Mouse (Mus musculus) E14TG2a.4 (cell line): ENCODE data around the gene Sufu.
A peak's percentile ranks its signal among the peaks of the same experiment; 100 is the strongest.

ENCODE experiments used
- H3K27me3 ChIP-seq: 2 replicates; pipeline ENCODE4 v1.6.1; 2014; ENCODE audit warnings: low read length, control low read depth; ENCODE audit not compliant: insufficient read depth
- H3K36me3 ChIP-seq: 2 replicates; pipeline ENCODE4 v1.6.1; 2014; ENCODE audit warnings: low read length, control low read depth; ENCODE audit not compliant: insufficient read depth
- H3K4me1 ChIP-seq: replicated peaks from 2 replicates; pipeline ENCODE4 v1.6.1; 2014; ENCODE audit warnings: low read depth, low read length, control low read depth
- H3K4me3 ChIP-seq: replicated peaks from 2 replicates; pipeline ENCODE4 v1.5.1; 2014; ENCODE audit warnings: mild to moderate bottlenecking, low read length
- H3K9me3 ChIP-seq: 2 replicates; pipeline ENCODE4 v1.6.1; 2014; ENCODE audit warnings: low read length, control low read depth
- CTCF ChIP-seq: conservative IDR thresholded peaks from 2 replicates; pipeline ENCODE4 v1.5.1; 2014; ENCODE audit warnings: low read length
- NANOG ChIP-seq: IDR thresholded peaks from 2 replicates; pipeline ENCODE4 v1.6.1; 2014; ENCODE audit warnings: borderline replicate concordance, low read length, mixed read lengths
- POU5F1 ChIP-seq: IDR thresholded peaks from 2 replicates; pipeline ENCODE4 v1.6.1; 2014; ENCODE audit warnings: low read length, borderline replicate concordance

The Sufu gene

DNA sequence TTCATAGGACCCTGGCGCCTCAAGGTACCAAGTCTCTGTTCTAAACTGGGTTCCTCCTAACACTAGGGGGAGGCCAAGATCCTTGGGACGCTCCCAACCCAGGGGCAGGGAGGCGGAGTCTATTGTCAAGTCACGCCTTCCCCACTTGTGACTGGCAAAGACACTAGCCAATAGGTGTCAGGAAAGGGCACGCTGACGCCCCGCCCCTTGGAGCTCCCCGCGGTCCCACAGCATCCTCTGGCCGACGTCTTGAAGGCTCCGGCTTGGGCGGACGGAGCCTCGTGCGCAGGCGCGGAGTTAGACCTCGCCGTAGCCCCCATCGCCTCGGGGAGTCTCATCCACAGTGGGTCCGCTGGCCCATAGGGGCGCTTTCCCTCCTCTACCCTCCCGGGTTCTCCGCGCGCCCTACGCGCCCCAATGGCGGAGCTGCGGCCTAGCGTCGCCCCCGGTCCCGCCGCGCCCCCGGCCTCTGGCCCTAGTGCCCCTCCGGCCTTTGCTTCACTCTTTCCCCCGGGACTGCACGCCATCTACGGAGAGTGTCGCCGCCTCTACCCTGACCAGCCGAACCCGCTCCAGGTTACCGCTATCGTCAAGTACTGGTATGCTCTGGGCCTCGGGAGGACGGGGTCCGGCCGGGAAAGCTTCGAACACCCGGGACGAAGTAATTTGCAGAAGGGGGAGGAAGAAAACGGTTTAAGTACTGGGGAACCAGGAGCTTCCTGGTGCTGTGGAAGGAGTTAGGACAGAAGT lies at the start of gene Sufu:
Gene Sufu, plus strand, starts transcription at position 211 of the 750 bp plus-strand sequence.
- TF ChIP-seq CTCF, result peak; percentile 55
- no peak for TF ChIP-seq POU5F1
- TF ChIP-seq NANOG, result no peak

DNA sequence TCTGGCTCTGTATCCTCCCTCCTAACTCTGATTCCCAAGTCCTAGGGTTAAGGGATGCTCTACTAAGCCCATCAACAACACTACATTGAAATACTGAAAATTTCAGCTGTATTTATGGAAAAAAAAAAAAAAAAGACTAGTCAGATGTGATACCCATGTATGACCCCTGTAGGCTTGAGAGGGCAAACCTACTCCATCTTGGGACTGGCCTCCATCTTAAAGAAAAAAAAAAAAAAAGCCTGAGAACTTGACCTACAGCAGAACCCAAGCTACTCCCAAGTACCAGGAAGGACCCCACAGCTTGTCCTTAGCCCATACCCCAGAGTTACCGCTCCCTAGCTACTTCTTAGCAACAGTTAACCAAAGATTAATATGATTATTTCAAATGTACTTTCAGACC lies 49.5 kb upstream of the Sufu start:
- peaks cover 84% of the 10 kb centered on the region for H3K27me3 ChIP-seq
- H3K36me3 ChIP-seq, result no peaks in the 10 kb centered on the region
- TF ChIP-seq POU5F1 (no peak), CTCF (no peak)
- H3K4me1 ChIP-seq, result peaks cover 29% of the 10 kb centered on the region
- H3K9me3 ChIP-seq, result no peaks in the 10 kb centered on the region
- H3K4me3 ChIP-seq, result no peak overlapping the region

More for the DNA sequence above, at the start of gene Sufu:
- H3K9me3 ChIP-seq, result no peaks in the 10 kb centered on the region
- H3K4me3 ChIP-seq, result peak within 1 kb of the TSS; percentile 97
- peaks cover 45% of the 10 kb centered on the region for H3K4me1 ChIP-seq
- peaks cover 20% of the 10 kb centered on the region for H3K27me3 ChIP-seq
- H3K36me3 ChIP-seq, result peaks cover 11% of the 10 kb centered on the region

- Histone ChIP-seq H3K27me3 (peaks cover 86% of the 10 kb centered on the region), H3K4me3 (peak overlapping the region; percentile 86), H3K9me3 (no peaks in the 10 kb centered on the region), H3K36me3 (no peaks in the 10 kb centered on the region), H3K4me1 (peaks cover 29% of the 10 kb centered on the region)
- no peak for TF ChIP-seq POU5F1
- no peak for TF ChIP-seq NANOG
- no peak for TF ChIP-seq CTCF
These were observed 48.6 kb upstream of the Sufu start for GRCm38 (mm10) chr19:46347936-46348668.

- H3K4me3 ChIP-seq, result peak overlapping the region; percentile 86
- H3K9me3 ChIP-seq, result no peaks in the 10 kb centered on the region
- no peak for TF ChIP-seq CTCF
- no peak for TF ChIP-seq POU5F1
- TF ChIP-seq NANOG, result no peak
- no peaks in the 10 kb centered on the region for H3K36me3 ChIP-seq
- peaks cover 78% of the 10 kb centered on the region for H3K27me3 ChIP-seq
- peaks cover 29% of the 10 kb centered on the region for H3K4me1 ChIP-seq
These were observed 47.8 kb upstream of the Sufu start for GRCm38 (mm10) chr19:46348761-46349458.

DNA sequence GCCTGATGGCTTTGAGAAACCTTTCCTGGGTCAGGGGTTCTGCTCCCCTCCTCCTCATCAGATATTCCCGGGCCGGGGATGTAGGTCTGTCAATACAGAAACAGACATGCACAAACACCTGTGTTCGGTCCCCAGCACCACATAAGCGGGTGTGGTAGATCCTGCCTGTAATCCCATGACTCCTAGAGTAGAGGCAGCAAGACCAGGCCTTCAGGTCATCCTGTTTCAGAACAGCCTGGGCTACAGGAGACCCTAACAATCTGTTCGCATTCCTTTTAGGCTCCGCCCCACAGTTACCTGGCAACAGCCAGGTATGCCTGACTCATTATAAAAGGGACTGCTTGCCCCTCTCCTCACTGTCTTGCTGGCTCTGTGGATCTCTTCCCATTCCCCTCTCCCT lies 47.1 kb upstream of the Sufu start:
- Histone ChIP-seq H3K27me3 (peaks cover 76% of the 10 kb centered on the region), H3K4me3 (peak overlapping the region; percentile 86), H3K4me1 (peaks cover 26% of the 10 kb centered on the region), H3K36me3 (no peaks in the 10 kb centered on the region), H3K9me3 (no peaks in the 10 kb centered on the region)
- TF ChIP-seq CTCF (no peak), NANOG (no peak), POU5F1 (no peak)

DNA sequence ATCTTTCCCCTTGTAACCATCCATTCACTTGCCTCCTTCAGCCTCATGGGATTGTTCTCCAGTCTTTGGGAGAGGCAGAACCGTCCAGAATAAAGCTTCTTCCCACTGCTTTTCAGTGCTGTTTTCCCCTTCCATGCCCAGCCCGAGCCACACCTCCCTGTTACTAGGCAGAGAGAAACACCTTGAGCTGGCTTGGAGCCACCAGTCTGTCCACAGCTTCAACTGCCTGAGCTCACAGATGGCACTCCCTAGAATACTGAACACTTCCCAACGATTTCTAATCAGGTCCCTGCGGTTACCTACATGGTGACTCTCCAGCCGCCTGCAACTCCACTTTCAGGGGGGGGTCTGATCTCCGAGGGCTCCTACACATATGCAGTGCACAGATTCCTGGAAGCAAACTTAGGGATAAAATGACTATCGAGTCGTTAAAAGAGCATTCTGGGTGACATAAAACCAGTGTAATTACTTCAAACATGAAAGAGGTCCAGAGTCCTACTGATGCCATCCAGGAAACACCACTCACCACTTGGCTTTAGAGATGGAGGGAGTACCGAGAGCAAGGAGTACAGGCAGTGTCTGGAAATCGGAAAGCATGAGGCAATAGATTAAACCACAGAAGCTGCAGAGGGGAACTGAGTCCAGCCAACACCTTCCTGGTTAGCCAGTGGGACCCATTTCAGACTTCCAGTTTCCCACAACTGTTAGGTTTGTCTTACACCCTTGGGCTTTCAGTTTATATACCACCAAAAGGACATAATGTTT lies 46.3 kb upstream of the Sufu start, which contains the start of gene 2310034G01Rik:
Gene 2310034G01Rik, minus strand, starts transcription at position 135 of the 765 bp plus-strand sequence.
- Histone ChIP-seq H3K4me3 (peak within 1 kb of the TSS; percentile 86), H3K36me3 (no peaks in the 10 kb centered on the region), H3K4me1 (peaks cover 19% of the 10 kb centered on the region), H3K27me3 (peaks cover 69% of the 10 kb centered on the region), H3K9me3 (no peaks in the 10 kb centered on the region)
- TF ChIP-seq POU5F1, result no peak
- no peak for TF ChIP-seq CTCF
- TF ChIP-seq NANOG, result no peak

- Histone ChIP-seq H3K4me3 (peak overlapping the region; percentile 85), H3K27me3 (peaks cover 17% of the 10 kb centered on the region), H3K36me3 (peaks cover 4% of the 10 kb centered on the region; the same call in 1 of the 2 replicates), H3K9me3 (no peaks in the 10 kb centered on the region), H3K4me1 (peaks cover 43% of the 10 kb centered on the region)
- no peak for TF ChIP-seq NANOG
These were observed 40.0 kb upstream of the Sufu start for GRCm38 (mm10) chr19:46356701-46357138.
